Mouse (Mus musculus) monocyte, adult 2 months (primary cell): ENCODE results near the gene Cdh1.
"Not testable (repeated sequence)": the region's sequence is repeated elsewhere in the genome, so short reads cannot be mapped to it uniquely, and the experiment has no call there.

ENCODE experiments used
- DNase-seq, 2 experiments: peaks; one replicate each; pipeline ENCODE4 v3.0.0; 2022; ENCODE audit warnings: low spot score in 2 of 2, low read depth in 1 of 2

Gene Cdh1

DNA sequence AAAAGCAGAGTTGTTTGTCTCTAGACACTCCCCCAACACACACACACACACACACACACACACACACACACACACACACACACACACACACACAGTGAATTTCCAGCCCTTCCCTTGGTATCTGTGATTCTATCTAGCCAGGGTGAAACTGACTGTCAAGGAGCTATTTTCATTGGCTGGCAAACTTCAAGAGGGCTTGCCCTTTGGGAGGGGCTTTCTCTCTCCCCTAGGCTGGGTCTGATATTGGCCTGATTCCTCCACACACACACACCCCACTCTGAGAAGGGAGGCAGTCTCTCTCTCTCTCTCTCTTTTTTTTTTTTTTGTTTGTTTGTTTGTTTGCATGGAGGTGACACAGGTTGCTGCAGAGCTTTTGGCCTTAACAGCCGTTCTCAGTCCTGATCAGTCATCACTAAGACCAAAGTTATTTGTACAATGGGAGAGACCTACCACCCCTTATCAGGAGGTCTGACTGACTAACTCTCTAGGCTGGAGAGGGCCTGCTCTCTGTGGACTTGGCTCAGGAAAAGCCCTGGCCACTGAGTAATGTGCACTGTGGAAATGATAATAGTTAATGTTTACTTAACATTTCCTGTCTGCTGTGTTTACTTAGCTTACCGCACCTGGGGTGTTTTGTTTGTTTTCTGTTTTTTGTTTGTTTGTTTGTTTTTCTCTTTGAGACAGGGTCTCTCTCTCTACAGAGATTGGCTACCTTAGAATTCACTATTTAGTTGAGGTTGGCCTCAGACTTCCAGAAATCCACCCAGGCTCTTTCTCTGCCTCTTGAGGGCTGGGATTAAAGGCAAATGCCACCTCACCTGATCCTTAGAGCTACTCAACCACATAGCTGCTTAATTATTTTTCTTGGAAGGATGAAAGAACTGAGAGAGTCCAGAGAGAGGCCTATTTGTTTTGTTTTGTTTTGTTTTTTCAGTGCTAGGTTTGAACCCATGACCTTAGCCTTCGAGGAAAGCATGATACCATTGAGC lies 14.4 kb upstream of the Cdh1 start:
- no peak for DNase-seq

DNA sequence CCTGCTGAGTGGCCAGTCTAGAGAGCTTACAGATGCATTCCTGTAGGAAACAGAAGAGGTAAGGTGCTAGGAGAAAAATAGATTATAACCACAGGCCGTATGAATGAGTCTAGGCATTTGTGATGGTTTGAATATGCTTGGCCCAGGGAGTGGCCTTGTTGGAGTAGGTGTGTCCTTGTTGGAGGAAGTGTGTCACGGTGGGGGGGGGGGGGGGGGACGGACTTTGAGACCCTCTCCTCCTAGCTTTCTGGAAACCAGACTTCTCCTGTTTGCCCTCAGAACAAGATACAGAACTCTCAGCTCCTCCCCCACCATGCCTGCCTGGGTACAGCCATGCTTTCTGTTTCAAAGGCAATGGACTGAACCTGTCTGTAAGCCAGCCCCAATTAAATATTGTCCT lies 10.7 kb upstream of the Cdh1 start:
- DNase-seq, result no peak

DNA sequence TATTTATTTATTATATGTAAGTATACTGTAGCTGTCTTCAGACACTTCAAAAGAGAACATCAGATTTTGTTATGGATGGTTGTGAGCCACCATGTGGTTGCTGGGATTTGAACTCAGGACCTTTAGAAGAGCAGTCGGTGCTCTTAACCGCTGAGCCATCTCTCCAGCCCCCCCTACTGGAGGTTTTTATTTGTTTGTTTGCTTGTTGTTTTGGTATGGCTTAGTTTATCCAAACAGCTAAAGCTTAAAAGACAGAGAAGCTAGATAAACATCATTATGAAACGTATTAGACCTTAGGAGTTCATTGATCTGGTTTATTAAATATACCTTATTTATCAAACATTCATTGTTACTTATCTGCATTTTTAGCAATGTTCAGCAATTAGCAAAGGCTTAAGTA lies 7.5 kb upstream of the Cdh1 start:
- not testable (repeated sequence) for DNase-seq

DNA sequence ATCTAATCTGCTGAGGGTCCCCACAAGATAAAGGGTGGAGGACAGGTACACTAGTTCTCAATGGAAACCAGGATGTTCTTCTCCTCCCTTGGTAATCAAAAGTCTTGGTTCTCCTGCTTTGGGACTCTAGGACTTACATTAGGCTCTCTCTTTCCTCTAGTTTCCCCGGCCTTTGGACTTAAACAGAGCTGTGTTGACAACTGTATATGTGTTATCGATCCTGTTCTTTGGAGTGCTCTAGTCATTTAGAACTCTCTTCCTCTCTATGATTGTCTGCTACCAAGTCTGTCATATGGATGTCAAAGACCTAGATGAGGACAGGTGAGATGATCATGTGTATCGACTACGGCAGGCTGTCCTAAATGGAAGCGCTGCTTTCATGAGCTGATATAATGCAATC lies 6.1 kb upstream of the Cdh1 start:
- DNase-seq, result no peak

DNA sequence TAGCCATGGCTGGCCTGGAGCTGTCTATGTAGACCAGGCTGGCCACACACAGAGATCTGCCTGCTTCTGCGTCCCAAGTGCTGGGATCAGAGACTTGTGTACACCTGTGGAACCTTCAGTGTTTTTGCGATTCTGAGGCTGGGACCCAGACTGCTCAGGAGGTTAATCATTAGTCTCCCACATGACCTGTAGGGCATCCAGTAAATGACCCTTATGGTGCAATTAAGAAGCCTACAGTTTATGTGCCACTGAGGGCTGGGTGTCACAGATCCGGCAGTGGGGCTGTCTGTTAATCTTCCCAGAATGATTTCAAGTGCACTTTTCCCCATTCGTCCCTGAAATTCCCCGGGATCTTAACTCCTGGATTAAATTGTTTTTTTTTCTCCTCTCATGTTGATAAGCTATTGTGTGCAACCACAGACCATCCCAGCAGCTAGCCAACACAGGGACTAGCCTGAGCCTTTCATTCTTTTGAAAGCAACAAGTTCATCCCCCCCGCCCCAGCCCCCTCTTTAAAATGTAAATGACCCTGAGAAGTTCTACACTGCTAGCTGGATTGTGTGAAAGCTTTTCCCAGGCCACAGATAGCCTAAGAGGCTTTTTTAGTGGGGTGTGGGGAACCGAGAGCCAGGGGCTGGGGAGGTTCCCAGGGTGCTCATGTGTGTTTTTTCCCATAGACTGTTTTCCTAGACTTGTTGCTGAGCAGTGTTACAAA lies 3.7 kb upstream of the Cdh1 start:
- DNase-seq, result no peak

DNA sequence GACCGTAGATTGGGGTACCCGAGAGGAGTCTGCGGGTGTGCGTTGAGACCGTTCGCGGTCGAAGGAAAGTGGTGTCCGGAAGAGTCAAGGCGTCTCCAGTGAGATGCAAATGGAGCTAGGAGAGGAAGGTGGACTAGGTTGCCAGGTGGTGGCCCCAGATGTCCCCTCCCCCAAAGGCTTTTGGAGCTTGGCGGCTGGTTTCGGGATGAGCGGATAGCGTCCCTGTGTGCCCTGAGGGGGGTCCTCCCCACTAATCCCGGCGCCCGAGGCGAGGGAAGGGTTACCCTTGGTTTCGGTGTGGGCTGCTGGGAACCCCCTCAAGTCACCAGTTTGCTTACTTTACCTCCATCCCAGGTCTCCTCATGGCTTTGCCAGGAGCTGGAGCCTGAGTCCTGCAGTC lies 782 bp downstream of the Cdh1 start:
- no peak for DNase-seq

GRCm38 (mm10) chr8:106605657-106606056 lies 2.5 kb downstream of the Cdh1 start:
- DNase-seq, result no peak

DNA sequence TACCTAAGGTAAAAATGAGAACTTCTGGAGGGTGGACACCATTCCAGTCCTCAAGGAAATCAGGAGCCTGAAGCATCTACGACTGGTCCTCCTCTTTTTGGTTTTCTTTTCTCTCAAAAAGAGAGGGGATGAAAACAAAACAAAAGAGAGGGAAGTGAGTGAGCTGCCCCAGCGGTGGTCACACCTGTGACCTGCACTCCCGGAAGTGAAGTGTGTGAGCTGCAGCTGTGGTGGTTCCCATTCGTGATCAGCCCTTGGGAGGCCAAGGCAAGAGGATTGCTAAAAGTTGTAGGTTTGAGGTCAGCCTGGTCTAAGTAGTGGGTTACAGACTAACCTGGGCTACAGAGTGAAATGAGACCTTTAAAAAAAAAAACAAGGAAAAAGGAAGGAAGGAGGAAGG lies 3.0 kb downstream of the Cdh1 start:
- no peak for DNase-seq

DNA sequence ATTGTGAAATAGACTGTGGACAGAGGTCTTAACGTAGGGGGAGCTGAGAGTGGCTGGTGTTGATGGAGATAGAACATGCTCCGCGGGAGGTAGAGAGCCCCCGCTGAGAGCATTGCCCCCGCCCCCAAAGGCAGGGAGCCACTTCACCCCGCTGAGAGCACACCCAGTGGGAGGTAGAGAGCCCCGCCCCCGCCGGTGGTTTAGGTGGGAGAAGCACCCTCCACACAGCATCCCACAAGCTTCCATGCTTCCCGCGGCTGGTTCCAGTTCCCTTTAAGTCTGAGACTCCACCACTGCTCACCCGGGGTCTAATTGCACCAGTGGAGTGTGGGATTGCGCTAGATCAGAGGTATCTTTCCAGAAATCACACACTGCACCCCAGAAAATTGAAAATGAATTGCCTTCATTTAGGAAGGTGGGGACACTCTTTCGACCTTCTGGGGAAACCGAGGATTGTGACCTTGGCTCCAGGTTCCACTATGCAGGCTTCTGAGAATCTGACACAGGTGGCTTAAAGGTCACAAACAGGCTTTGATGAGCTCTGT lies 3.5 kb downstream of the Cdh1 start:
- DNase-seq, result no peak

DNA sequence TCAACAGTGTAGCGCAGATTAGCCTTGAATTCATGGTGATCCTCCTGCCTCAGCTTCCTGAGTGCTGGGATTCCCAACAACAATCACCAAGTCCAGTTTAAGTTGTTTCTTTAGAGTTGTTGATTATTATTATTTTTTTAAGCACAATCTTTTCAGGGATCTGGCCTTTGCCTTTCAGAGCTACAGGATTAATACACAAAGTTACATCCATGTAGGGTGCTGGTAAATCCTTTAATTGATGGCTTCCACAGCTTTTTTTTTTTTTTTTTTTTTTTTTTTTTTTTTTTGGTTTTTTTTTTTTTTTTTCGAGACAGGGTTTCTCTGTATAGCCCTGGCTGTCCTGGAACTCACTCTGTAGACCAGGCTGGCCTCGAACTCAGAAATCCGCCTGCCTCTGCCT lies 4.6 kb downstream of the Cdh1 start:
- DNase-seq, result not testable (repeated sequence)

DNA sequence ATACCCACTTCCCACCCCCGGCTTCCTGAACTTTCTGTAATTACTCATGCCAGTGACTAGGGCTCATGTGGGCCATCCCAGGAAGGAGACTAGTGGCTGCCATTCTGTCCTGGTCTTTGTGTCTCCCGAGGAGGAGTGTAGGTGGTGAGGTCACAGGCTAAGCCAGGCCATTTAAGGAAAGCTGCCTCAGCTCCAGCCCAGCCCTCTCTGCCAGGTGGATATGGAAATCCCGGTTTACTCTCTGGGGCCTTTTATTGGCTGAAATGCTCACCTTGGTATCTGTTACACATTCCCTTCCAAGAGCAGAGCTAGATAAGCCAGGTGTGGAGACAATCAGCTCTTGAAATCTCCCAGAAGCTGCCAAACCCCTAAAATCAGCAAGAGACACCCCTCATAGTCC lies 5.3 kb downstream of the Cdh1 start:
- no peak for DNase-seq

GRCm38 (mm10) chr8:106609076-106609903 lies 6.1 kb downstream of the Cdh1 start:
- DNase-seq, result no peak

DNA sequence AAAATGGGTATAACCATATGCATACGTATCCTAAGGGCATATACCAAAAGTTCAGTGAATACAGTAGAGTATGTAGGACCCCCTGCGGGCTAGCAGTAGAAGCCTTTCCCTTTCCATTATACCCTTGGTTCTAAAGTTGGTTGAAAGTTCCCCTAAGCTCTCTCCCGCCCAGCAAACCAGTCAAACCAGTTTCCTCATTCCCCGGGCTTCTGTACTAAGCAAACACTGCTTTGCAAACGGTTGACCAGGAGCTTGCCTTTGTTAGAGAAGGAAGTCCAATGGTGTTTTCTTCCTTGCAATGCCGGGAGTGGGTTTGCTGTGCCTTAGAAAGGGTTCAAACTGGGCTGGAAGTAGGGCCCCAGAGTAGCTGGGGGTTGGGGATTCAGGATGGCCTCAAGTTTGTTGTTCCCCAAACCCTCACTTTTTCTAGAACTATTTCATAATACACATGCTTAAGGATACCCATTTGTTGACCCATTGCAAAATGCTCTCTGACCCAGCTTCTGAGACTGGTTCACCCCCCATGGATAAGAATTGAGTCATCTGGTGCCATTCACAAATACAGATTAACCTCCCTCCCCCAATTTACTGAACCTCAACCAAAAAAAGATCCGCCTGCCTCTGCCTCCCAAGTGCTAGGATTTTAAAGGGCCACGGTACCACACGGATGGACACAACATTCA lies 7.9 kb downstream of the Cdh1 start:
- no peak for DNase-seq

DNA sequence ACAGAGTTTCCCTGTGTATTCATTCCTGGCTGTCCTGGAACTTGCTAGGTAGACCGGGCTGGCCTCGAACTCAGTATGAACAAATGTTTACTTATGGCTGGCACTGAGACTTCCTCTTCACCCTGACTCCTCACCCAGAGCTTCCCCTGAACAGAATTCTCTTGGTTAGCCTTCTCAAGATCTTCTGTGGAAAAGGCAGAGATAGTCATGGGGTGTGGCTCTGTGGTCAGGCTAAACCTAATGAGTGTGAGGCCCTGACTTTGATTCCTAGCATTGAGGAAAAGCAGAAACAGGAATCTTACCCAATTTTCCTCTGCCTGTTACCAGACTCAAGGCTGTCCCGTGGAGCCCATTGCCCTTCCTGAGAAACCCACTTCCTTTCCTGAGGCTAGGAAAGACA lies 8.9 kb downstream of the Cdh1 start:
- peak in 1 of 2 experiments; percentile 60 for DNase-seq

DNA sequence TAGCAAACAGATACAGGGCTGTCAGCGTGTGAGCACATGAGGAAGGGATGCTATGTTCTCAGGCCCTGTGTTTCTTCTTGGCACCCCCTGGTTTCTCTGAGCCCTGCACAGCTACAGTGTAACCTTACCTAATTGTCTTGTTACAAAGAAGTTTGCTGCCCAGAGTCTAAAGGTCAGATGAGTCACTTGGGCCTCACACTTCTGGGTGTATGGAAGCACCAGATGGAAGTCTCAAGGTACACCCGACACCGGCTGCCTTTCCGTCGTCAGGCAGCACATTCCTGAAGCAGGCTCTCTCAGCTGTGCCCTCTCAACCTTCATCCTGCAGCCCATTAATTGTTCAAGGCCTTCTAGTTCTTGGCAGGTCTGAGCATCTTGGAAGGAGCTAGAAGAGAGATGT lies 11.6 kb downstream of the Cdh1 start:
- no peak for DNase-seq

- DNase-seq, result no peak
Measured at GRCm38 (mm10) chr8:106615661-106616299, 12.6 kb downstream of the Cdh1 start.

- no peak for DNase-seq
Measured at GRCm38 (mm10) chr8:106616679-106617078, 13.5 kb downstream of the Cdh1 start.

DNA sequence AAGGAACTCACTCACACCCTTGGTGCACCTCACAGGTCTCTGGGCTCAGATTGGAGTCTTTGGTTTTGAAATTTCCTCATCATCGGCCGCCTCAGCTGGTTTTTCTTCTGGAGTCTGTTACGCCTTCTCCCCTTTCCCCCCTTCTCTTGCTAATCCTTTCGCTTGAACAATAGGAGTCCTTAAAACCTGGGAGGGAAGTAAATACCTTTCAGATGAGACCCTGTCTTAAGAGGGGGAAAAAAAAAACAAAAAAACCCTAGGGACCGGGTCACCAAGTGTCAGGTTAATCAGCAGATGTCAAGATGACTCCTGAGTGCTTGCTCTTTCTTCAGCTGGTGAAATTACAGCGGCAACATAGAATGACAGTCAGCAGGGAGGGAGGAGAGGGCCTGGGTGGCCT lies 14.0 kb downstream of the Cdh1 start:
- DNase-seq, result no peak

DNA sequence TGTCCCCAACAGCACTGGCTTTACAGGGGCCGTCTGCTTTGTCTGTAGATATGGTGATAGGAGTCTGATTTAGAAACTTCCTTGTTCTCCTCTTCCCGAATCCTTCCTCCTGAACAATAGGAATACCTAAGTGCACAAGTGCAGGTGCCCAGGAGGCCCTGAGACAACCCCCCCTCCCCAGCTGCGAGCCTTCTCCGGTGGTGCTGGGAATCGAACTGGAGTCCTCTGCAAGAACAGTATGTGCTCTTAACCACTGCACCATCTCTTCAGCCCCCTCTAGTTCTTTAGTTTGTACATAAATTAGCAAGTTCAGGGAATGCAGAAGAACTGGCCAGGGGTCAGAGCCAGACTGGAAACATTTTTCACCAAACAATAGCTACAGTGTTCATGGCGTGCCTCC lies 14.7 kb downstream of the Cdh1 start:
- DNase-seq, result no peak

- DNase-seq, result no peak
Measured at GRCm38 (mm10) chr8:106618324-106618723, 15.2 kb downstream of the Cdh1 start.
